Mouse (Mus musculus) adrenal gland, postnatal 10 days (tissue): ENCODE measurements at regions not wholly inside any gene's neighbourhood (a gene's known extent, or its start where the extent isn't known, plus 50 kb on each side); places are given as distances from the start of the nearest gene placed in this dataset.

Experiments
- DNase-seq: peaks from one replicate; pipeline ENCODE4 v3.0.0; 2021; ENCODE audit warnings: mixed read lengths

DNA sequence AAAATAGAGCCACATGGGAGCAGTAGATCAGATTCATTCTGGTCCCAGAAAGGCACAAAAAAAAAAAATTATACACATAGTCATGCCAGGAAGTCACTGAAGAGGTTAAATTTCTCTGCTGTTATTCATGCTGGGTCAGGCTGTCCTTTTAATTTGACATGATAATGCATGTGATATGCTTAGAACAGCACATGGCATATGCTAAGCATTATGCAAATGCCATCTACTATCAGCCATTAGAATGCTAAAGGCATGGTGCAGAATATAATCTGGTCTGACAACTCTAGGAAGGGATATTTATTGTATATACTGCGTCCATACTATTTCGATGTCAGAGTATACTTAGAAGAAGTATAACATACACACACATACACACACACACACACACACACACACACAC lies 405.6 kb downstream of the AI429214 start:
- no peak for DNase-seq

- peak; percentile 1 for DNase-seq
Measured at GRCm38 (mm10) chr8:37422595-37422994, 429.2 kb downstream of the AI429214 start.

- DNase-seq = no peak
Measured at GRCm38 (mm10) chr8:37424588-37424987, 431.2 kb downstream of the AI429214 start.

DNA sequence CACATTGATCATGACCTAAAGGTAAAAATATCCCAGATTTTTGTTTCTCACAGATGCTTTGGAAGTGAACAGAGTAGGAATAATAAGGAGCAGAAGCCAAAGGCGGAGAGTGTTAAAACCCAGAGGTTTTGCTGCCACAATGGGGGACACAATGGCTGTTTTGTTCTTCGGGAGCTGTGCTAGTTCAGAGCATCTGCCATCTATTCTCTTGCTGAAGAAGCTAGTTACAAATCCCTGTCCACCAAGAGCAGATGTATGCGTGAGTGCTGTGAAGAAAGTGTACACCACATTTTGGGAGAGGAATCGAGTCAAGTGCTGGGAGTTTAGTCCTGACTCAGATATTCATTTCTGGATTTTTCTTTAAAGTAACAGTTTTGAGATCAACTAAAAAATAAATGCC lies 435.4 kb downstream of the AI429214 start:
- no peak for DNase-seq

DNA sequence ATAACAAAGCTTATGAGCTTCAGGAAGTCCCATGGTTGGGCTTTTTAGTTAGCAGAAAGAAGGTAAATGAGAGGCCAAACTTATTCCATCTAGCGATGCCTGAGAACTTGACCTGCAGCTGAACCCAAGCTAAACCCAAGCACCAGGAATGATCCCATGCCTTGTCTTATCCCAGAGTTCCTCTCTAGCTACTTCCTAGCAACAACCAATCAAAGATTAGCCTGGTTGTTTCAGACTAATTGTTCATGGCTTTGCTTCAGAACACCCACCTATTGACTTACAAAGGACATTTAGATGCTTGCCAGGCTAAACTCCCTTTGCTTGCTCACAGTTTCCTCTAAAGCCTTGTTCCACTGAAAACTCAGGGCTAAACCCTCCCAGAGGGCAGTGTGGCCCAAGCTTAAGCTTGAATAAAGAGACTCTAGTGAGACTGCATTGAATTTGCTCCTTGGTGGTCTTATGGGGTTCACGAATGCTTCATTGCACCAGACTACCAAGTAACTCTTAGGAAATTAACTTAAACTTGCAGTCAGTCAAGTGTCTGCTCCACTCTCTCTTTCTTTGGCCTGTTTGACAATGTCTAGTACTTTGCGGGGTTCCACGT lies 467.2 kb downstream of the AI429214 start:
- no peak for DNase-seq

DNA sequence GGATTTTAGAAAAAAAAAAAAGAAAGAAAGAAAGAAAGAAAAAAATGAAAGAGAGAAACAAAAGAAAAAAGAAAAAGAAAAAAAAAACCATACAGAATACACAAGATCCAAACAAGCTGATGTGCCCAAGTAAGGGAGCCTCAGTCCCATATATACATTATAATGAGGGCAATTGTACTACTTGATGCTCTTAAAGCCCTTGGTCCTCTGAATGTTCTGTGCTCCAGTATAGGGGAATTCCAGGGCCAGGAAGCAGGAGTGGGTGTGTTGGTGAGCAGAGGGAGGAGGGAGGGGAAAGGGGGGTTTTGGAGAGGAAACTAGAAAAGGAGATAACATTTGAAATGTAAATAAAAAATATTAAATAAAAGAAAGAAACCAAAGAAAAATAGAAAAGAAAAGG lies 472.2 kb downstream of the AI429214 start:
- no peak for DNase-seq

GRCm38 (mm10) chr8:37467656-37468055 lies 474.3 kb downstream of the AI429214 start:
- DNase-seq = no peak
